Mouse (Mus musculus): ENCODE results near the gene Arl14. TPM values are rescaled to one million over a fixed set of nuclear protein-coding genes. Genes with fewer than 3 reads are reported as not detected.

The Arl14 gene
- not detected for polyA plus RNA-seq (2021)

GRCm38 (mm10) chr3:69221806-69222501 lies at the start of gene Arl14:
TSS of gene Arl14 (plus strand) at chr3:69222419.
- ChIA-PET POLR2A (interaction anchor here (1.1 kb wide), 1 partner anchor 12 kb away, joined by 3 read pairs; no protein-coding TSS in a partner anchor), CTCF (interaction anchor here (1.7 kb wide), 1 partner anchor 16 kb away, joined by 7 read pairs; no protein-coding TSS in a partner anchor)

GRCm38 (mm10) chr3:69175229-69175628 lies 47.0 kb upstream of the Arl14 start:
- ChIA-PET POLR2A (interaction anchor here (0.6 to 0.7 kb wide), 2 partner anchors 12 to 367 kb away, joined by 5 to 8 read pairs; no protein-coding TSS in a partner anchor), CTCF (interaction anchor here (1.9 kb wide), 1 partner anchor 11 kb away, joined by 9 read pairs; no protein-coding TSS in a partner anchor)
- ATAC-seq (no peak), DNase-seq (ENCODE audit: low read depth, low spot score) (no peak)
- H3K27me3 ChIP-seq, result no peaks in the 10 kb centered on the region
- in situ Hi-C loops (cut with MboI; ENCODE audit: low pct_unique_long_range_greater_than_20kb), result no loop called here
- TF ChIP-seq CTCF (IDR thresholded peaks at IDR 0.05), result no peak

More at GRCm38 (mm10) chr3:69221806-69222501, at the start of gene Arl14:
- in situ Hi-C loops (cut with MboI; ENCODE audit: low pct_unique_long_range_greater_than_20kb), result no loop called here
- TF ChIP-seq CTCF (IDR thresholded peaks at IDR 0.05), result no peak
- H3K27me3 ChIP-seq, result peaks cover 12% of the 10 kb centered on the region
- DNase-seq (ENCODE audit: low read depth, low spot score), result no peak
- no peak for ATAC-seq

- in situ Hi-C loops (cut with MboI; ENCODE audit: low pct_unique_long_range_greater_than_20kb), result no loop called here
- DNase-seq (ENCODE audit: low read depth, low spot score), result no peak
- H3K27me3 ChIP-seq, result peaks cover 1% of the 10 kb centered on the region
- ChIA-PET CTCF (interaction anchor here (1.0 kb wide), 1 partner anchor 10 kb away, joined by 3 read pairs; no protein-coding TSS in a partner anchor), POLR2A (no interaction called here)
- TF ChIP-seq CTCF (IDR thresholded peaks at IDR 0.05), result no peak
- peak; percentile 48 for ATAC-seq
These were observed 44.9 kb upstream of the Arl14 start for GRCm38 (mm10) chr3:69177168-69177797.

GRCm38 (mm10) chr3:69177914-69178313 lies 44.3 kb upstream of the Arl14 start:
- in situ Hi-C loops (cut with MboI; ENCODE audit: low pct_unique_long_range_greater_than_20kb), result no loop called here
- CTCF ChIA-PET, result interaction anchor here (1.0 kb wide), 1 partner anchor 11 kb away, joined by 3 read pairs; no protein-coding TSS in a partner anchor
- ATAC-seq (no peak), DNase-seq (ENCODE audit: low read depth, low spot score) (no peak)
- TF ChIP-seq CTCF (IDR thresholded peaks at IDR 0.05), result no peak
- POLR2A ChIA-PET, result no interaction called here
- peaks cover 5% of the 10 kb centered on the region for H3K27me3 ChIP-seq

GRCm38 (mm10) chr3:69178365-69179004 lies 43.7 kb upstream of the Arl14 start:
- DNase-seq (ENCODE audit: low read depth, low spot score) (no peak), ATAC-seq (no peak)
- TF ChIP-seq CTCF (IDR thresholded peaks at IDR 0.05), result no peak
- in situ Hi-C loops (cut with MboI; ENCODE audit: low pct_unique_long_range_greater_than_20kb), result no loop called here
- POLR2A ChIA-PET, result no interaction called here
- CTCF ChIA-PET, result interaction anchor here (1.1 to 1.4 kb wide), 2 partner anchors 8 to 13 kb away, joined by 3 to 6 read pairs; no protein-coding TSS in a partner anchor
- peaks cover 11% of the 10 kb centered on the region for H3K27me3 ChIP-seq

- in situ Hi-C loops (cut with MboI; ENCODE audit: low pct_unique_long_range_greater_than_20kb), result no loop called here
- peaks cover 19% of the 10 kb centered on the region for H3K27me3 ChIP-seq
- ATAC-seq (no peak), DNase-seq (ENCODE audit: low read depth, low spot score) (no peak)
- ChIA-PET CTCF (interaction anchor here (2.1 kb wide), 1 partner anchor 9 kb away, joined by 7 read pairs; no protein-coding TSS in a partner anchor), POLR2A (interaction anchor here (0.6 kb wide), 1 partner anchor 10 kb away, joined by 4 read pairs; no protein-coding TSS in a partner anchor)
- TF ChIP-seq CTCF (IDR thresholded peaks at IDR 0.05), result no peak
These were observed 40.7 kb upstream of the Arl14 start for GRCm38 (mm10) chr3:69181531-69181930.

GRCm38 (mm10) chr3:69182225-69182624 lies 40.0 kb upstream of the Arl14 start:
- CTCF ChIA-PET, result interaction anchor here (2.1 kb wide), 1 partner anchor 9 kb away, joined by 7 read pairs; no protein-coding TSS in a partner anchor
- DNase-seq (ENCODE audit: low read depth, low spot score) (no peak), ATAC-seq (no peak)
- POLR2A ChIA-PET, result no interaction called here
- no peak for TF ChIP-seq CTCF (IDR thresholded peaks at IDR 0.05)
- peaks cover 19% of the 10 kb centered on the region for H3K27me3 ChIP-seq
- in situ Hi-C loops (cut with MboI; ENCODE audit: low pct_unique_long_range_greater_than_20kb), result no loop called here

- no peak for DNase-seq (ENCODE audit: low read depth, low spot score)
- CTCF ChIA-PET, result interaction anchor here (1.0 to 2.8 kb wide), 2 partner anchors 9 to 14 kb away, joined by 3 to 9 read pairs; no protein-coding TSS in a partner anchor
- TF ChIP-seq CTCF (IDR thresholded peaks at IDR 0.05), result no peak
- in situ Hi-C loops (cut with MboI; ENCODE audit: low pct_unique_long_range_greater_than_20kb), result no loop called here
- no peak for ATAC-seq
- H3K27me3 ChIP-seq, result peaks cover 29% of the 10 kb centered on the region
- POLR2A ChIA-PET, result no interaction called here
These were observed 37.0 kb upstream of the Arl14 start for GRCm38 (mm10) chr3:69185244-69185643.

- POLR2A ChIA-PET, result no interaction called here
- H3K27me3 ChIP-seq, result peaks cover 29% of the 10 kb centered on the region
- DNase-seq (ENCODE audit: low read depth, low spot score) (no peak), ATAC-seq (no peak)
- in situ Hi-C loops (cut with MboI; ENCODE audit: low pct_unique_long_range_greater_than_20kb), result no loop called here
- CTCF ChIA-PET, result interaction anchor here (1.1 to 2.8 kb wide), 2 partner anchors 10 to 15 kb away, joined by 3 to 9 read pairs; no protein-coding TSS in a partner anchor
- TF ChIP-seq CTCF (IDR thresholded peaks at IDR 0.05), result no peak
These were observed 36.2 kb upstream of the Arl14 start for GRCm38 (mm10) chr3:69186031-69186430.

- no peak for TF ChIP-seq CTCF (IDR thresholded peaks at IDR 0.05)
- ATAC-seq, result no peak
- no peak for DNase-seq (ENCODE audit: low read depth, low spot score)
- ChIA-PET CTCF (interaction anchor here (1.1 to 2.8 kb wide), 2 partner anchors 11 to 16 kb away, joined by 3 to 9 read pairs; no protein-coding TSS in a partner anchor), POLR2A (interaction anchor here (0.6 kb wide), 1 partner anchor 31 kb away, joined by 4 read pairs; no protein-coding TSS in a partner anchor)
- peaks cover 29% of the 10 kb centered on the region for H3K27me3 ChIP-seq
- in situ Hi-C loops (cut with MboI; ENCODE audit: low pct_unique_long_range_greater_than_20kb), result no loop called here
These were observed 35.6 kb upstream of the Arl14 start for GRCm38 (mm10) chr3:69186643-69187042.
